Mouse (Mus musculus) cerebellum, adult 11 months (tissue): ENCODE measurements around the gene Rimklb.

Source experiments
- DNase-seq: peaks from one replicate; pipeline ENCODE4 v3.0.0; 2022

Gene Rimklb

DNA sequence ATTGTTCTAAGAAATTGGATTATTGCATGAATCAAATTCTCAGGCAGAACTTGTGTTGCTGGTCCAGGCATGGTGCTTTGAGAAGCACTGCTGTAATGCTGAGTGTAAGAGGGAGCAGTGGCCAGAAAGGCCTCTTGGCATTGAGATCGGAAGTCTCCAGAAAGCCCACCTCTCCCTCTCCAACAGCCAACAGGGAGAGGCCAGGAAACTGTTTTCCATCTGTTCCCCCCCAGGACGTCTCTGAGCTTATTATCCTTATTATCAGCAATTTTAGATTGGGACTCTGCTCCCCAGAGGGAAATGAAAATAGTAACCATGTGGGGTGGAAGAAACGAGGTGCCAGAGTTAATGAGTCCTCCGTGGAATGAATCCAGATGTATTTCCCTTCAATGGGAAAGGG lies 82.2 kb downstream of the Rimklb start:
- no peak for DNase-seq

- no peak for DNase-seq
Measured at GRCm38 (mm10) chr6:122411281-122411680, 87.3 kb downstream of the Rimklb start.

DNA sequence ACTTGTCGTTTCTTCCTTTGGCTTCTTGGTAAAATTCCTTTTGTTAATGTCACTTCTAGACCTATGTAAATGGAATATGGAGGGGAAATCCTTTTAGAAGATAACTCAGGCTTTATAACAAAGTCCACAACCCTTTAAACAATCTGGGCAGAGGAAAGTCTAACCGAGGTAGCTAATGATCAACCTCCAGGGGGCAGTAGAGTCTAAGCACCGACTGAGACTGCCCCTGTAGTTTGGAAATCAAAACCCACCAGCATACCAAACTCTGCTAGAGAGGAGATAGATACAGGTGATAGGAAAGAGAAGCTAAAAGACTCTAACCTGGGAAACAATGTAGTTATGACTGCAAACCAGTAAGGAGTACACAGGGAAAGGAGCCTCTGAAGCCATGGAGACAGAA lies 96.3 kb downstream of the Rimklb start:
- DNase-seq: no peak

- no peak for DNase-seq
Measured at GRCm38 (mm10) chr6:122400263-122400662, 98.3 kb downstream of the Rimklb start.
